Comparison of ENCODE assay signal across 27 mouse cellular contexts in genomic region chr9:45024187-45024586, GRCm38 (mm10). TPM values are rescaled to one million over a fixed set of nuclear protein-coding genes. Genes with fewer than 3 reads are reported as not detected.
DNase-seq lines count a peak whose midpoint lies in the region; ATAC-seq lines count a peak whose summit lies in the region.
"Had no signal": no experiment of that assay in that cellular context is flagged by ENCODE, and none has a peak within 500 bp of the region (broad histone marks: within the 10 kb centered on the region; RNA-seq: fewer than 3 reads in every experiment).

No protein-coding gene starts in this region.

- H3K4me3 ChIP-seq in forebrain, embryonic 13.5 days = no peak overlapping the region
- no peak overlapping the region for H3K4me3 ChIP-seq in forebrain, embryonic 16.5 days (replicated peaks; ENCODE audit: low read length)
- H3K4me3 ChIP-seq: forebrain, embryonic 12.5 days; heart, adult 2 months; heart, embryonic 10.5 days; heart, embryonic 13.5 days had no signal

- H3K4me1 ChIP-seq in forebrain, embryonic 13.5 days = no peaks in the 10 kb centered on the region
- no peaks in the 10 kb centered on the region for H3K4me1 ChIP-seq in forebrain, embryonic 16.5 days (replicated peaks; ENCODE audit: control insufficient read depth, insufficient read depth, low read length)
- H3K4me1 ChIP-seq: forebrain, embryonic 12.5 days; heart, embryonic 10.5 days; heart, embryonic 13.5 days had no signal

- H3K36me3 ChIP-seq in forebrain, embryonic 13.5 days (ENCODE audit: poor library complexity, severe bottlenecking) = no peaks in the 10 kb centered on the region
- no peaks in the 10 kb centered on the region for H3K36me3 ChIP-seq in forebrain, embryonic 16.5 days (ENCODE audit: control insufficient read depth, insufficient read depth)
- H3K36me3 ChIP-seq: forebrain, embryonic 12.5 days; heart, embryonic 10.5 days; heart, embryonic 13.5 days had no signal

- peaks cover 20% of the 10 kb centered on the region for H3K27me3 ChIP-seq in forebrain, embryonic 13.5 days
- H3K27me3 ChIP-seq in forebrain, embryonic 16.5 days (replicated peaks; ENCODE audit: control insufficient read depth, insufficient read depth, low read length) = peaks cover 5% of the 10 kb centered on the region; the same call in 1 of the 2 replicates

- DNase-seq in urinary bladder, postnatal 25 days (ENCODE audit: low spot score) = peak; percentile 40
- DNase-seq in urinary bladder, postnatal 10 days (ENCODE audit: low spot score) = no peak
- DNase-seq in fat pad, adult 2 months (ENCODE audit: extremely low read depth, low read depth, low spot score) = peak; percentile 74
- DNase-seq in cerebellum, adult 11 months = no peak
- DNase-seq: adrenal gland, adult 2 months; adrenal gland, postnatal 14 days; B cell, adult 2 months; cerebellum, adult 18-20 months; cerebellum, adult 9-10 months; cerebellum, postnatal 14 days; gastrocnemius, postnatal 25 days; heart, adult 2 months; heart, postnatal 14 days; heart, postnatal 4 days had no signal

- H3K9ac ChIP-seq in forebrain, embryonic 13.5 days = 0 out of 2 replicates have a peak overlapping the region, but pooled peaks have one; percentile 12
- no peak overlapping the region for H3K9ac ChIP-seq in forebrain, embryonic 16.5 days (replicated peaks; ENCODE audit: low read depth, low read length)
- H3K9ac ChIP-seq: forebrain, embryonic 12.5 days; heart, embryonic 13.5 days; hindbrain, embryonic 14.5 days had no signal

- H3K27ac ChIP-seq in forebrain, embryonic 13.5 days = no peak overlapping the region
- no peak overlapping the region for H3K27ac ChIP-seq in forebrain, embryonic 16.5 days (ENCODE audit: low read length)
- H3K27ac ChIP-seq: forebrain, embryonic 12.5 days; heart, adult 2 months; heart, embryonic 10.5 days; heart, embryonic 13.5 days; hindbrain, embryonic 14.5 days; hindbrain, postnatal 0 days had no signal

- no peak overlapping the region for H3K4me2 ChIP-seq in forebrain, embryonic 13.5 days
- no peak overlapping the region for H3K4me2 ChIP-seq in forebrain, embryonic 16.5 days (ENCODE audit: low read length)
- H3K4me2 ChIP-seq: forebrain, embryonic 12.5 days; heart, embryonic 13.5 days; hindbrain, embryonic 14.5 days had no signal

- H3K9me3 ChIP-seq in forebrain, embryonic 13.5 days (replicated peaks) = no peaks in the 10 kb centered on the region
- no peaks in the 10 kb centered on the region for H3K9me3 ChIP-seq in forebrain, embryonic 16.5 days (ENCODE audit: control insufficient read depth, low read length)
- H3K9me3 ChIP-seq: forebrain, embryonic 12.5 days; heart, embryonic 10.5 days; heart, embryonic 13.5 days had no signal

- ATAC-seq in forebrain, embryonic 13.5 days = no peak
- ATAC-seq in forebrain, embryonic 16.5 days = no peak
- ATAC-seq: hindbrain, postnatal 0 days; inflammation-experienced regulatory T-cells, adult 6 months; intestine, embryonic 16.5 days had no signal

- WGBS in forebrain, embryonic 13.5 days = 82% methylated on average over 2 of the region's 2 CpGs
- 83% methylated on average over 2 of the region's 2 CpGs for WGBS in forebrain, embryonic 16.5 days

RNA-seq across cellular contexts. Expression of gene Cd3e, which starts 14.8 kb away (rescaled TPM):
- not detected in 2 replicates for polyA plus RNA-seq in forebrain, embryonic 13.5 days (2015; fragmentation: Nextera tagmentation; extraction: Ambion mirVana)
- polyA plus RNA-seq in forebrain, embryonic 16.5 days (2015; fragmentation: Nextera tagmentation; extraction: Ambion mirVana) = not detected in 2 replicates
- polyA plus RNA-seq: brain, embryonic 14.5 days; embryonic facial prominence, embryonic 11.5 days; forebrain, embryonic 12.5 days; heart, embryonic 10.5 days; hindbrain, embryonic 11.5 days had no signal

RNA-seq across cellular contexts. Expression of gene Mpzl2, which starts 15.4 kb away (rescaled TPM):
- 0.11 TPM in 1 of 2 replicates, not detected in the other for polyA plus RNA-seq in forebrain, embryonic 13.5 days (2015; fragmentation: Nextera tagmentation; extraction: Ambion mirVana)
- 0.38 and 0.96 TPM in 2 replicates for polyA plus RNA-seq in forebrain, embryonic 16.5 days (2015; fragmentation: Nextera tagmentation; extraction: Ambion mirVana)
- polyA plus RNA-seq: inflammation-experienced regulatory T-cells, adult 6 months had no signal

RNA-seq across cellular contexts. Expression of gene Mpzl3, which starts 30.8 kb away (rescaled TPM):
- polyA plus RNA-seq in forebrain, embryonic 13.5 days (2015; fragmentation: Nextera tagmentation; extraction: Ambion mirVana) = 1.3 and 1.9 TPM in 2 replicates
- 1.0 and 1.2 TPM in 2 replicates for polyA plus RNA-seq in forebrain, embryonic 16.5 days (2015; fragmentation: Nextera tagmentation; extraction: Ambion mirVana)

RNA-seq across cellular contexts. Expression of gene Cd3d, which starts 42.6 kb away (rescaled TPM):
- polyA plus RNA-seq in forebrain, embryonic 13.5 days (2015; fragmentation: Nextera tagmentation; extraction: Ambion mirVana) = not detected in 2 replicates
- polyA plus RNA-seq in forebrain, embryonic 16.5 days (2015; fragmentation: Nextera tagmentation; extraction: Ambion mirVana) = not detected in 2 replicates
- polyA plus RNA-seq: brain, embryonic 14.5 days; embryonic facial prominence, embryonic 11.5 days; embryonic facial prominence, embryonic 14.5 days; forebrain, embryonic 12.5 days; heart, embryonic 10.5 days; hindbrain, embryonic 11.5 days; hindbrain, embryonic 14.5 days; intestine, embryonic 16.5 days had no signal

RNA-seq across cellular contexts. Expression of gene Cd3g, which starts 44.0 kb away (rescaled TPM):
- not detected in 2 replicates for polyA plus RNA-seq in forebrain, embryonic 13.5 days (2015; fragmentation: Nextera tagmentation; extraction: Ambion mirVana)
- not detected in 2 replicates for polyA plus RNA-seq in forebrain, embryonic 16.5 days (2015; fragmentation: Nextera tagmentation; extraction: Ambion mirVana)
- polyA plus RNA-seq: adrenal gland, adult 2 months; brain, embryonic 14.5 days; embryonic facial prominence, embryonic 11.5 days; heart, embryonic 10.5 days; hindbrain, embryonic 11.5 days; hindbrain, embryonic 14.5 days; hindbrain, postnatal 0 days had no signal

Comparison
In these comparisons a context has a peak if more than half of its experiments do, and no peak if none do; other contexts are left out.
1. DNase-seq: peak in urinary bladder, postnatal 25 days (single experiment) and fat pad, adult 2 months (single experiment); none in urinary bladder, postnatal 10 days (single experiment) and cerebellum, adult 11 months (single experiment).